In genomic region chr15:102503447-102503846, GRCm38 (mm10) we compare ENCODE assay signal across 32 mouse cellular contexts. TPM values are rescaled to one million over a fixed set of nuclear protein-coding genes. Genes with fewer than 3 reads are reported as not detected.
A peak's percentile ranks its signal among the peaks of the same experiment; 100 is the strongest.
DNase-seq lines count a peak whose midpoint lies in the region; ATAC-seq and TF ChIP-seq lines count a peak whose summit lies in the region.
"Had no signal": no experiment of that assay in that cellular context is flagged by ENCODE, and none has a peak within 500 bp of the region (broad histone marks: within the 10 kb centered on the region; RNA-seq: fewer than 3 reads in every experiment).

Gene Gm10337, plus strand, starts transcription at chr15:102503722.

- H3K27ac ChIP-seq in forebrain, embryonic 16.5 days (ENCODE audit: low read length) = no peak within 1 kb of the TSS
- H3K27ac ChIP-seq in forebrain, postnatal 0 days (ENCODE audit: low read depth, low read length) = no peak within 1 kb of the TSS
- H3K27ac ChIP-seq in layer of hippocampus, adult 2 months = peak within 1 kb of the TSS; percentile 76; the same call in 1 of the 2 replicates
- H3K27ac ChIP-seq: hindbrain, embryonic 12.5 days; kidney, postnatal 0 days; liver, embryonic 12.5 days; midbrain, embryonic 12.5 days; neural tube, embryonic 13.5 days had no signal

- no peak for ATAC-seq in forebrain, embryonic 16.5 days
- ATAC-seq in forebrain, postnatal 0 days = no peak
- ATAC-seq: CD4-positive, CD25-positive, alpha-beta regulatory T cell, adult 4 months; forebrain, embryonic 14.5 days; liver, embryonic 12.5 days; Patski had no signal

- H3K9me3 ChIP-seq in forebrain, embryonic 16.5 days (ENCODE audit: control insufficient read depth, low read length) = no peaks in the 10 kb centered on the region
- no peaks in the 10 kb centered on the region for H3K9me3 ChIP-seq in forebrain, postnatal 0 days (ENCODE audit: low read length)
- H3K9me3 ChIP-seq: embryonic facial prominence, embryonic 13.5 days; heart, embryonic 13.5 days; hindbrain, embryonic 12.5 days; liver, embryonic 12.5 days; midbrain, embryonic 12.5 days; neural tube, embryonic 13.5 days had no signal

- H3K27me3 ChIP-seq in forebrain, embryonic 16.5 days (replicated peaks; ENCODE audit: control insufficient read depth, insufficient read depth, low read length) = no peaks in the 10 kb centered on the region
- H3K27me3 ChIP-seq in forebrain, postnatal 0 days (ENCODE audit: insufficient read depth, low read length) = no peaks in the 10 kb centered on the region
- H3K27me3 ChIP-seq: embryonic facial prominence, embryonic 13.5 days; heart, embryonic 13.5 days; hindbrain, embryonic 12.5 days; liver, embryonic 12.5 days; midbrain, embryonic 12.5 days; neural tube, embryonic 13.5 days; Patski had no signal

- WGBS in forebrain, embryonic 16.5 days = 85% methylated on average over 1 of the region's 1 CpGs
- 100% methylated on average over 1 of the region's 1 CpGs for WGBS in forebrain, postnatal 0 days

- H3K36me3 ChIP-seq in forebrain, embryonic 16.5 days (ENCODE audit: control insufficient read depth, insufficient read depth) = peaks cover 57% of the 10 kb centered on the region
- peaks cover 81% of the 10 kb centered on the region for H3K36me3 ChIP-seq in forebrain, postnatal 0 days (ENCODE audit: insufficient read depth)

- H3K4me1 ChIP-seq in forebrain, embryonic 16.5 days (replicated peaks; ENCODE audit: control insufficient read depth, insufficient read depth, low read length) = 0 out of 2 replicates have a peak, but pooled peaks cover 2% of the 10 kb centered on the region
- no peaks in the 10 kb centered on the region for H3K4me1 ChIP-seq in forebrain, postnatal 0 days (ENCODE audit: insufficient read depth)
- H3K4me1 ChIP-seq: embryonic facial prominence, embryonic 13.5 days; hindbrain, embryonic 12.5 days; midbrain, embryonic 12.5 days had no signal

- H3K9ac ChIP-seq in forebrain, embryonic 16.5 days (replicated peaks; ENCODE audit: low read depth, low read length) = no peak within 1 kb of the TSS
- no peak within 1 kb of the TSS for H3K9ac ChIP-seq in forebrain, postnatal 0 days
- H3K9ac ChIP-seq: embryonic facial prominence, embryonic 13.5 days; heart, embryonic 13.5 days; hindbrain, embryonic 12.5 days; liver, embryonic 12.5 days; midbrain, embryonic 12.5 days; neural tube, embryonic 13.5 days had no signal

- H3K4me3 ChIP-seq in forebrain, embryonic 16.5 days (replicated peaks; ENCODE audit: low read length) = no peak within 1 kb of the TSS
- no peak within 1 kb of the TSS for H3K4me3 ChIP-seq in forebrain, postnatal 0 days (ENCODE audit: low read depth, low read length)
- H3K4me3 ChIP-seq in layer of hippocampus, adult 2 months = no peak within 1 kb of the TSS
- H3K4me3 ChIP-seq: embryonic facial prominence, embryonic 13.5 days; erythroblast, embryonic 14.5 days; heart, embryonic 13.5 days; hindbrain, embryonic 12.5 days; liver, embryonic 12.5 days; midbrain, embryonic 12.5 days; neural tube, embryonic 13.5 days had no signal

- H3K4me2 ChIP-seq in forebrain, embryonic 16.5 days (ENCODE audit: low read length) = no peak within 1 kb of the TSS
- no peak within 1 kb of the TSS for H3K4me2 ChIP-seq in forebrain, postnatal 0 days (ENCODE audit: low read depth)
- H3K4me2 ChIP-seq: embryonic facial prominence, embryonic 13.5 days; heart, embryonic 13.5 days; hindbrain, embryonic 12.5 days; liver, embryonic 12.5 days; midbrain, embryonic 12.5 days; neural tube, embryonic 13.5 days had no signal

- TF ChIP-seq CTCF in forebrain, postnatal 0 days (IDR thresholded peaks at IDR 0.05; ENCODE audit: low read depth) = no peak
- TF ChIP-seq CTCF in layer of hippocampus, adult 2 months (conservative IDR thresholded peaks at IDR 0.05) = no peak

- DNase-seq in forebrain, postnatal 0 days = no peak
- no peak for DNase-seq in layer of hippocampus, adult 2 months (ENCODE audit: low spot score in 2 of 2)
- no peak for DNase-seq in layer of hippocampus, adult 9-11 months
- DNase-seq in testis, postnatal 10 days (ENCODE audit: low spot score) = peak; percentile 35
- DNase-seq in testis, postnatal 14 days (ENCODE audit: low spot score) = no peak
- no peak for DNase-seq in cerebellum, postnatal 10 days
- DNase-seq: adrenal gland, postnatal 36 days; cerebellum, adult 9-10 months; gastrocnemius, postnatal 14 days; heart, adult 18-20 months; heart, postnatal 14 days; kidney, adult 18-20 months; lung, adult 18-20 months; lung, postnatal 14 days had no signal

RNA-seq across cellular contexts. Expression of gene Gm10337, which starts in this region (rescaled TPM):
- polyA plus RNA-seq in forebrain, embryonic 16.5 days (2015; fragmentation: Nextera tagmentation; extraction: Ambion mirVana) = 17.3 and 22.2 TPM in 2 replicates
- not detected in 2 replicates for total RNA-seq in forebrain, postnatal 0 days (2014; rRNA removed)
- polyA plus RNA-seq in forebrain, postnatal 0 days (2015; fragmentation: Nextera tagmentation; extraction: Ambion mirVana) = 3.7 and 4.2 TPM in 2 replicates
- not detected for total RNA-seq in layer of hippocampus, adult 2 months (2021)
- total RNA-seq: adrenal gland, adult 18-20 months; adrenal gland, postnatal 36 days; gastrocnemius, postnatal 14 days; heart, adult 18-20 months; heart, postnatal 14 days; layer of hippocampus, postnatal 25 days; megakaryocyte progenitor cell, adult 5-6 weeks had no signal
- polyA plus RNA-seq: CD4-positive, CD25-positive, alpha-beta regulatory T cell, adult 4 months; erythroblast, embryonic 14.5 days; forebrain, embryonic 14.5 days; limb, embryonic 11.5 days; liver, embryonic 12.5 days; stomach, embryonic 16.5 days; thymus, postnatal 0 days had no signal
